Mouse (Mus musculus): ENCODE data around the gene Lce1a2.

- no peak for TF ChIP-seq CTCF (IDR thresholded peaks at IDR 0.05; ENCODE audit: low read depth, low read length)
- no peak for TF ChIP-seq POLR2A (IDR thresholded peaks at IDR 0.05; ENCODE audit: extremely low read depth, insufficient read depth, low read length)
Observed at GRCm38 (mm10) chr3:92691688-92692087, 21.6 kb upstream of the Lce1a2 start.

Data from liver, adult 2 months (tissue).